Mouse (Mus musculus) forebrain, embryonic 10.5 days (tissue): ENCODE data around the gene Lhfp. TPM values are rescaled to one million over a fixed set of nuclear protein-coding genes. Genes with fewer than 3 reads are reported as not detected.
A peak's percentile ranks its signal among the peaks of the same experiment; 100 is the strongest.

Experiments
- DNase-seq: peaks from one replicate; pipeline ENCODE4 v3.0.0-alpha.2; 2017; ENCODE audit warnings: low spot score; ENCODE audit errors: extremely low spot score
- H3K27ac ChIP-seq: fragments of 300-500 bp; sonication (generic); 2 replicates; pipeline ENCODE4 v1.5.1; 2016; ENCODE audit warnings: mild to moderate bottlenecking
- H3K27me3 ChIP-seq: fragments of 300-500 bp; sonication (generic); 2 replicates; pipeline ENCODE4 v1.6.1; 2016; ENCODE audit warnings: mild to moderate bottlenecking; ENCODE audit not compliant: poor library complexity, severe bottlenecking
- H3K36me3 ChIP-seq: fragments of 300-500 bp; sonication (generic); replicated peaks from 2 replicates; pipeline ENCODE4 v1.6.1; 2016; ENCODE audit warnings: mild to moderate bottlenecking, moderate library complexity
- H3K4me1 ChIP-seq: fragments of 300-500 bp; sonication (generic); 2 replicates; pipeline ENCODE4 v1.6.1; 2016
- H3K4me3 ChIP-seq: fragments of 300-500 bp; sonication (generic); 2 replicates; pipeline ENCODE4 v1.5.1; 2016; ENCODE audit warnings: mild to moderate bottlenecking, moderate library complexity
- H3K9me3 ChIP-seq: fragments of 300-500 bp; sonication (generic); 2 replicates; pipeline ENCODE4 v1.6.1; 2016; ENCODE audit warnings: mild to moderate bottlenecking, moderate library complexity
- WGBS: fragments of 180-500 bp; shearing (Covaris S2); methylation state at CpG from one replicate; pipeline ENCODE4 v1.1.7; 2016; 5-methylcytosine and 5-hydroxymethylcytosine counted together
- polyA plus RNA-seq: library from polyadenylated mRNA; unstranded; fragments of >200 nt; fragmentation: Nextera tagmentation; extraction: Ambion mirVana; gene quantifications from 2 replicates; pipeline ENCODE4 v1.2.1, GENCODE M21; 2016

Lhfp gene
- polyA plus RNA-seq, 1 experiment from 2014 or later = 21.7 TPM

GRCm38 (mm10) chr3:53029046-53029445, 12.3 kb upstream of the Lhfp start:
- DNase-seq = peak; percentile 55
- no peak overlapping the region for H3K4me3 ChIP-seq
- H3K27ac ChIP-seq = no peak overlapping the region
- no peaks in the 10 kb centered on the region for H3K27me3 ChIP-seq
- no peaks in the 10 kb centered on the region for H3K9me3 ChIP-seq
- no peaks in the 10 kb centered on the region for H3K36me3 ChIP-seq
- H3K4me1 ChIP-seq = no peaks in the 10 kb centered on the region
- WGBS = 27% methylated on average over 7 of the region's 7 CpGs

DNA sequence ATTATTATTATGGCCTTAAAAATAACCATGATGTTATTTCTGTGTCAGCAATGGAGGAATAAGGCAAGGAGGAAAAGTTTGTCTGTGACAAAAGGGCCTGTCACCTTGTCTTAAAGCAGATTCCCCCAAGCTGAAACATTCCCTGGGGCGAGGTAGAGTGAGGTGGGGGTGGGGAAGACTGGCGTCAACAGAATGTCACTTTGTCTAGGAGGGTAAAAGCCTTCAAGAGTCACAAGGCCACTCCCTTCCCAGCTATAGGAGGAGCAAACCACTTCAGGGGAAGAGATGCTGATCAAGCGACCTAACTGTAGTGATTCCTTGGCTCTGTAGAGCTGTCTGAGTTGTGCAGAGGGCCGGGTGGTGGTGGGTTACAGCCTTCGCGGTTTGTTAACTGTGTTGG, 9.7 kb upstream of the Lhfp start:
- no peak for DNase-seq
- Histone ChIP-seq H3K36me3 (no peaks in the 10 kb centered on the region), H3K4me1 (no peaks in the 10 kb centered on the region), H3K27me3 (no peaks in the 10 kb centered on the region), H3K27ac (no peak overlapping the region), H3K9me3 (no peaks in the 10 kb centered on the region), H3K4me3 (no peak overlapping the region)
- WGBS = 36% methylated on average over 6 of the region's 6 CpGs

DNA sequence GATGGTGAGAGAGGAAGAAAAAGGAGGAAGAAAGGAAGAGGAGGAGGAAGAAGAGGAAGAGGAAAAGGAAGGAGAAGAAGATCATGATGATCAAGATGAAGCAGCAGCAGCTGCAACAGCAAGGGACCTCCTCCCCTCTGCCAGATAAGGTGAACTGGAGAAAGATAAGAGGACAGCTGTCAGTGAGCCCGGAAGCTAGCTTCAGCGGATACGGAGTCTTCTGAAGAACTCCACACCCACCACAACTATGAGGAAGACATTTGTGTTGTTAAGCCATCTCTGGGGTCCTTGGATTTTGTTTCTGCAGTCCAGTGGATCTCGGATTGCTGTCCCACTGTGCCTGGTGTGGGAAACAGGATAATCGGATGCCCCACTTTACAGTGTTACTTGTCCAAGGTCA, 8.9 kb upstream of the Lhfp start:
- DNase-seq = no peak
- H3K4me1 ChIP-seq = no peaks in the 10 kb centered on the region
- 79% methylated on average over 5 of the region's 5 CpGs for WGBS
- no peaks in the 10 kb centered on the region for H3K9me3 ChIP-seq
- no peak overlapping the region for H3K27ac ChIP-seq
- no peaks in the 10 kb centered on the region for H3K36me3 ChIP-seq
- H3K27me3 ChIP-seq = no peaks in the 10 kb centered on the region
- H3K4me3 ChIP-seq = no peak overlapping the region

- no peak overlapping the region for H3K4me3 ChIP-seq
- whole genome bisulfite sequencing = 24% methylated on average over 3 of the region's 3 CpGs
- H3K9me3 ChIP-seq = no peaks in the 10 kb centered on the region
- no peak overlapping the region for H3K27ac ChIP-seq
- no peaks in the 10 kb centered on the region; the same call in 1 of the 2 replicates for H3K27me3 ChIP-seq
- DNase-seq = peak; percentile 40
- H3K4me1 ChIP-seq = no peaks in the 10 kb centered on the region
- H3K36me3 ChIP-seq = no peaks in the 10 kb centered on the region
Measured at GRCm38 (mm10) chr3:53033448-53033847, 7.9 kb upstream of the Lhfp start.

DNA sequence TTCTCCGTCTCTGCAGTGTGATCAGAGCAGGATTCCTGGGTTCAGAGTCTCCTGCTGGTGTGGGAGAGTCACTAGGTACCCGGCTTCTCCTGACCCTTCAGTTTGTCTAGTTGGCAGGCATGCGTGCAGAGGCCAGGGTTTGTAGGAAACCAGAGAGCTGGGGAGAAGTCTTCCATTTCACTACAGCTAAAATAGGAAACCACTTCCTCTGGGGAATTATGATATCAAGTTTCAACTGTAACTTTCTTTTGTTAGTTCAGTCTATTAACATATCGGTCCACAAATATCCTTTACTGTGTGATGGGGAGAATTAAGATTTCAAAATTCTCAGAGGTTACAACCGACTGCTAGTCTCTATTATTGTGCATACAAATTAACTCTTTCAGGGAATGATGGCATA, 5.3 kb upstream of the Lhfp start:
- Histone ChIP-seq H3K9me3 (no peaks in the 10 kb centered on the region), H3K27ac (no peak overlapping the region), H3K4me1 (peaks cover 7% of the 10 kb centered on the region), H3K27me3 (peaks cover 26% of the 10 kb centered on the region), H3K36me3 (no peaks in the 10 kb centered on the region), H3K4me3 (no peak overlapping the region)
- no peak for DNase-seq
- WGBS = 94% methylated on average over 5 of the region's 5 CpGs

GRCm38 (mm10) chr3:53036941-53037340, 4.4 kb upstream of the Lhfp start:
- Histone ChIP-seq H3K27me3 (peaks cover 28% of the 10 kb centered on the region), H3K27ac (no peak overlapping the region), H3K9me3 (no peaks in the 10 kb centered on the region), H3K4me1 (peaks cover 16% of the 10 kb centered on the region), H3K4me3 (no peak overlapping the region), H3K36me3 (no peaks in the 10 kb centered on the region)
- no peak for DNase-seq
- WGBS = 92% methylated on average over 7 of the region's 7 CpGs

DNA sequence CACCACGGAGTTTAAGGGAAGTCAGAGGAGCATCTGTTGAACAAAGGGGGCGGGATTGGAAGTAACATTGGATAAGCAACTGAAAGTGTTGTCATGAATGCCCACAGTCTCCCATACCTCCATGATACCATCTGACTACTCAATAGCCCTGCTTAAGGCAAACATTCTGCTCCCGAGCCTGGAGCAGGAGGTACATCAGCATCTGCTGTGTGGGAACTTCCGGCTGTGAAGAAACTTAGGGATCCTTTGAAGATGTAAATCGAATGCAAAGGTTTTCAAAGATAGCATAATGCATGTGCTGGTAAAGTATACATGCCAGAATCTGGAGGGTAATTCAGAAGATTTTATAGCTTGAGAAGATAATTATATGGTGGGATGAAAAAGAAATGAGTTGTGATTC, 2.4 kb upstream of the Lhfp start:
- Histone ChIP-seq H3K9me3 (no peaks in the 10 kb centered on the region), H3K4me3 (no peak overlapping the region), H3K4me1 (peaks cover 26% of the 10 kb centered on the region), H3K36me3 (0 out of 2 replicates have a peak, but pooled peaks cover 3% of the 10 kb centered on the region), H3K27me3 (peaks cover 43% of the 10 kb centered on the region), H3K27ac (no peak overlapping the region)
- no peak for DNase-seq
- 77% methylated on average over 5 of the region's 5 CpGs for WGBS

- WGBS = 86% methylated on average over 8 of the region's 8 CpGs
Measured at GRCm38 (mm10) chr3:53039746-53040145, 1.6 kb upstream of the Lhfp start.

DNA sequence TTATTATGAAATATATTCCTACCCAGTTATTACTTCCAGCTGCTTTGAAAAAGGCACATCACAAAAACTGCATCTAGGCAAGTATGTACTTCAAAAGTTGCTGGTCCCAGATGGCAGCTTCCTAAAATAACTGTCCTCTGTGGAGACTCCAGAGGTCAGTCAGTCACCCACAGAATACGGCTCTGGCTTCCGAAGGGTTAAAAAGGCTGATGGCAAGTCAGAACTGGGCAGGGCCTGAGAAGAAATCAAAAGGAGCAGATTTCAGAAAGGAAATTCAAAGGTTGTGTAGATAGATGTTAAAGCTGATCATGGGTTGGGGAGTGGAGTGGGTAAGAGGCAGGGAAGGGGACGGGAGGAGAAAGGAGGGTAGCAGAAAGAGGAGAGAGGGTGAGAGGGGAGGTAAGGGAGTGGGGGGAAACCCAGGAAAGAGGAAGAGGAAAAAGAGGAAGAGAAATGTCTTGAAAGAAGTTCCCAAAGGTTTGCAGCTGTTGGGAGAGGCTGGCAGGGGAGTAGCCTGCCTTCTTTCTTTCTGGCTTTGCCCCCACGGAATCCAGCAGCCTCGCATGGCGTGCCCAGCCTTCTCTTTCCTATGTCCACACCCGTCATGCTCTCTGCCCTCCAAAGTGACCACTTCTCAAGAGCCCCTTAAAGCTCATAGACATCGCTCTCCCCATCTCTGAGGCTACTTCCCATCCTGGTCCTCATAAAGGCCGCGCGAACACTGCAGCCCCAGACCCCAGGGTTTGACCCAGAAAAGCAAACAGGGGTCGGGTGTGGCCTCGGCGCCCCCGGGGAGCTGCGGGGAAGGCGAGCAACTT, 526 bp upstream of the Lhfp start:
- H3K9me3 ChIP-seq = no peaks in the 10 kb centered on the region
- DNase-seq = no peak
- peaks cover 43% of the 10 kb centered on the region for H3K27me3 ChIP-seq
- H3K4me3 ChIP-seq = peak overlapping the region; percentile 71
- WGBS = 7% methylated on average over 17 of the region's 17 CpGs
- 0 out of 2 replicates have a peak, but pooled peaks cover 3% of the 10 kb centered on the region for H3K36me3 ChIP-seq
- peaks cover 30% of the 10 kb centered on the region for H3K4me1 ChIP-seq
- H3K27ac ChIP-seq = peak overlapping the region; percentile 84

More at GRCm38 (mm10) chr3:53039746-53040145, 1.6 kb upstream of the Lhfp start:
- Histone ChIP-seq H3K4me3 (no peak overlapping the region), H3K27ac (no peak overlapping the region), H3K9me3 (no peaks in the 10 kb centered on the region), H3K36me3 (0 out of 2 replicates have a peak, but pooled peaks cover 3% of the 10 kb centered on the region), H3K4me1 (peaks cover 28% of the 10 kb centered on the region), H3K27me3 (peaks cover 43% of the 10 kb centered on the region)
- no peak for DNase-seq

GRCm38 (mm10) chr3:53042240-53042567, 876 bp downstream of the Lhfp start:
- 31% methylated on average over 9 of the region's 9 CpGs for WGBS
- 0 out of 2 replicates have a peak, but pooled peaks cover 3% of the 10 kb centered on the region for H3K36me3 ChIP-seq
- DNase-seq = no peak
- H3K27me3 ChIP-seq = peaks cover 43% of the 10 kb centered on the region
- peak overlapping the region; percentile 84; the same call in 1 of the 2 replicates for H3K27ac ChIP-seq
- H3K4me1 ChIP-seq = peaks cover 30% of the 10 kb centered on the region
- H3K4me3 ChIP-seq = peak overlapping the region; percentile 71
- no peaks in the 10 kb centered on the region for H3K9me3 ChIP-seq

DNA sequence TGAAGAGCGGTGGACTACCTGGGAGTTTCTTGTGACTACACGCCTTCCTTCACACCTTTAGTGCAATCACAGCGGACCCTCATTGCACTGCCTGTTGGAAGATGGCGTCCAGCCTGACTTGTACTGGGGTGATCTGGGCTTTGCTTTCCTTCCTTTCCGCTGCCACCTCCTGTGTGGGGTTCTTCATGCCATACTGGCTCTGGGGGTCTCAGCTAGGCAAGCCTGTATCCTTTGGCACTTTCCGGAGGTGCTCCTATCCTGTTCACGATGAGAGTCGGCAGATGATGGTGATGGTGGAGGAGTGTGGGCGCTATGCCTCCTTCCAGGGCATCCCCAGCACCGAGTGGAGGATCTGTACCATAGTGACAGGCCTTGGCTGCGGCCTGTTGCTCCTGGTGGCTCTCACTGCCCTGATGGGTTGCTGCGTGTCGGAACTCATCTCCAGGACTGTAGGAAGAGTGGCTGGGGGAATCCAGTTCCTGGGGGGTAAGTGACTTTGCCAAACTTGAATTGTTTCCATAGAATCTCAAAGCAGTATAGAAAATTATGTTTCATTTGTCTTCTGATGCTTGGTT, 2.0 kb downstream of the Lhfp start:
- Histone ChIP-seq H3K36me3 (0 out of 2 replicates have a peak, but pooled peaks cover 3% of the 10 kb centered on the region), H3K27me3 (peaks cover 43% of the 10 kb centered on the region), H3K9me3 (no peaks in the 10 kb centered on the region), H3K4me3 (no peak overlapping the region), H3K4me1 (peaks cover 30% of the 10 kb centered on the region), H3K27ac (no peak overlapping the region)
- WGBS = 94% methylated on average over 13 of the region's 13 CpGs
- DNase-seq = no peak

GRCm38 (mm10) chr3:53044238-53044637, 2.9 kb downstream of the Lhfp start:
- 0 out of 2 replicates have a peak, but pooled peaks cover 3% of the 10 kb centered on the region for H3K36me3 ChIP-seq
- H3K9me3 ChIP-seq = no peaks in the 10 kb centered on the region
- no peak overlapping the region for H3K4me3 ChIP-seq
- DNase-seq = no peak
- WGBS = 78% methylated on average over 7 of the region's 7 CpGs
- H3K27me3 ChIP-seq = peaks cover 36% of the 10 kb centered on the region
- H3K27ac ChIP-seq = no peak overlapping the region
- peaks cover 30% of the 10 kb centered on the region for H3K4me1 ChIP-seq

DNA sequence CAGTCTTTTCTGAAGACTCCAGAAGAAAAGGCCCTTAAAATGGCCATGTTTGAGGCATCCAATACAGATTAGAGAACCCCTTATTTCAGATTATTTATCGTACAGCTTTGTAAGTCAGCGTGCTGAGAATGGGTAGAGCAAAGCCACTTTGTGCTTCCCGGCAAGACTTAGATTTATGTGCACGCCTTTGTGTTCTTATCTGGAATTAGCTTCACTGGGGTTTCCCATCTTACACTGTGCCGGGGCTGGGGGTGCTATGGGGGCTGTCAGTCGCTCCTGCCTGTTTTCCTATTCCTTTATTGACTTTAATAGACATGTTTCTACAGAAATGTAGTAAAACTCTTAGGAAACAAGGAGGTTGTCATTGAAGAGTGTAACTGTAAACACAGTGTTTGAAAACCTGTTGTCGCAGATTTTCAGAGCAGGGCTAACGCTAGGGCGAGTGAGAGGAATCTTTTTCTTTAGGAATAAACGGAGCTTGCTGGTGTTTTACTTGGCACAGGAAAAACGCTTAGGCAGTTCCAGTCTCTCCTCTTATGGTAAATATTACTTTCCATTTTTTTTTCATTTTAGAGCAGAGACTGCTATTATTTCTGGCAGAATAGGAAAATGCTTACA, 3.5 kb downstream of the Lhfp start:
- no peak overlapping the region for H3K4me3 ChIP-seq
- 88% methylated on average over 11 of the region's 11 CpGs for WGBS
- no peak overlapping the region for H3K27ac ChIP-seq
- 0 out of 2 replicates have a peak, but pooled peaks cover 3% of the 10 kb centered on the region for H3K36me3 ChIP-seq
- H3K27me3 ChIP-seq = peaks cover 31% of the 10 kb centered on the region
- peaks cover 30% of the 10 kb centered on the region for H3K4me1 ChIP-seq
- no peak for DNase-seq
- no peaks in the 10 kb centered on the region for H3K9me3 ChIP-seq
